Mouse (Mus musculus): ENCODE results near the gene Ankrd34a. TPM values are rescaled to one million over a fixed set of nuclear protein-coding genes. Genes with fewer than 3 reads are reported as not detected.
"Not testable (repeated sequence)": the region's sequence is repeated elsewhere in the genome, so short reads cannot be mapped to it uniquely, and the experiment has no call there.

Ankrd34a gene
- total RNA-seq, 2 experiments from 2014 or later = 0.59 to 1.5 TPM

DNA sequence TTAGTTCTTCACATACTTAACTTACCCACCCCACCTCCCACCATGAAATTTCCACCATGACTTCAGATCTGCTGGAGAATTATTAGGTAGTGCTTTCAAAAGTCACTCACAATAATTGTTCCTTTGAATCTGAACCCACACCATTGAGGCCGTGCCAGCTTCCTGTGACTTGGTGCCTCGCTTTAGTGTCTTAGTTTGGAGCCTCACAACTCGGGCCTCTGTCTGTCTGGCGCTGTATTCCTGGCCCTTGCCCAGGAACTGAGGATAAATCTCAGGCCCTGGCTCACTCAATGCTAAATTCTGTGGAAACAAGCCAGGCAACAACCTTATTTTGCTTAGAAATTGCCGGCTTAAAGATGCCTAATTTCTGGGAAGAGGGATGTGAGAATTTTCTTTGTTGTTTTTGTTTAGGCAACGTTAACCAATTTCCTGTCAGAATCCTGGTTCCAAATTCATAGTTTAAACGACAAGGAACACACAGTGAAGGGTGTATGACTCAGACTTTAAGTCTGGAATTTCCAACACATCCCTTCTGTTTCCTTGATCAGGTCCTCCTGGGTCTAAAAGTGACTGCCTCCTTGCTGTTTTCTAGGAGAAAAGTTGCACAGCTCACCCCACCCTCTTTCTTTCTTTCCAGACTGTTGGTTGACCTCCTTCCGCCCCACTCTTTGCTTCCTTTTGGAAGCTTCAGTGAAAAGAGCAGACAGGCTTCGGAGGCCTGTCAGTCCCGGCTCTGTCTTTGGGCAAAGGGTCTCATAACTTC, 5.7 kb downstream of the Ankrd34a start:
- DNase-seq (ENCODE audit: low spot score in 2 of 2) = no peak

DNA sequence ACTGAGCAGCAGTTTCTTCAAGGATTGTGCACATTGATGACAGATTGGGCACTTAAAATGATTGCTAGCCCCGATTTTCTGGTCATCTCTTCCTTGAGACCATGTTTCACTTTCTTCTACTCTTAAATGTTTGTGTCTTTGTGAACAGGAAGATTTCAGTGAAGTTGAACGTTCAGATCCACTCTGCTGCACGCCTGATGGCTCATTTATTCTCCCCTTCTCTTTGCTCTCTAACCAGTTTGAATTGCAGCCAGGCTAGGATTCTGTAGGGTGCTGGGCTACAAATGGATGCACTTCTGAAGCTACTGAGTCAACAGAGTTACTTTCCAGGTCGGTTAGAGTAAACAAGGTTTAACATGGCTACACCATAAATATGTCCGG, 6.3 kb downstream of the Ankrd34a start:
- DNase-seq (ENCODE audit: low spot score in 2 of 2) = no peak

DNA sequence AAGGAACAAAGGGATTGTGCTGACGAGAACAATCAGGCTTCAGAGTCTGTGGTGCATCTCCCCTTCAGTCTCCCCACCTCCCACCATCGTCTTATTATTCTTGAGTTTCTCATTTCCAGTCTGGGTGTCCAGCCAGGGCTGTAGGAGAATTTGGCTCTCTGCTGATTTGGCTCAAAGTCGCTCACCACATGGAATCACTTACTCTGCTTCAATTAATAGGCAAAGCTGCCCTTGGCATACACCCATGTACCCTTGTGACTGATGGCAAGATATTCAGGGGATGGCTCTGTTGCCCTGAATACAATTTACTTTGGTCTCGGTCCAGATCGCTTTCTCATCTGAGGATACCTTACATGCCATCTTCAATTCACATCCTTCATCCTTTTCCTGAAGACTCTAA, 6.9 kb downstream of the Ankrd34a start:
- DNase-seq (ENCODE audit: low spot score in 2 of 2) = no peak

DNA sequence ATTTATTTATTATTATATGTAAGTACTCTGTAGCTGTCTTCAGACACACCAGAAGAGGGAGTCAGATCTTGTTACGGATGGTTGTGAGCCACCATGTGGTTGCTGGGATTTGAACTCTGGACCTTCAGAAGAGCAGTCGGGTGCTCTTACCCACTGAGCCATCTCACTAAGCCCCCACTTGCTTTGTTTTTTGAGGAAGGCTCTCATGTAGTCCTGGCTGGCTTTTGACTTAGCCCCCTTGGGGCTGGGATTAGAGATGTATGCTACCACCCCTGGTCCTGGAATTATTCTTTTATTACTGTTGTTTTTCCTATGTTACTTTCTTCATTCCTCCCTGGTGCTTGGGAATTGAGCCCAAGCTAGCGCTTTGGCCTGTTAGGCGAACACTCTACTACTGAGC, 9.6 kb downstream of the Ankrd34a start:
- DNase-seq (ENCODE audit: low spot score in 2 of 2) = not testable (repeated sequence)

DNA sequence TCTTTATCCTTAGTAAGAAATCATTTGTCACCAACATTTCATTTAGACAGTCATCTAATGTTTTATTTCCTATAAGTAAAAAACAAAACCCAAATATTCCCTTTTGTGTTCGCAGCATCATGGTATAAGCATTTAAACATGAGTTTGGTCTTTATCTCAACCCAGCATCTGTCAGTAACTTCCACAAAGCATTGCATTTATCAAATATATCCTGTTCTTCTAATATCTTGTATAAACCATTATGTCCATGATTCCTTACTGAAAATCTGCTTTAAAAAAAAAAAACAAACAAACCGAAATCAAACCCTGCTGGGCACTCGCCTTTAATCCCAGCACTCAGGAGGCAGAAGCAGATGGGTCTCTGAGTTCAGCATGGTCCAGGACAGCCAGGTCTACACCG, 10.2 kb downstream of the Ankrd34a start:
- DNase-seq (ENCODE audit: low spot score in 2 of 2) = no peak

DNA sequence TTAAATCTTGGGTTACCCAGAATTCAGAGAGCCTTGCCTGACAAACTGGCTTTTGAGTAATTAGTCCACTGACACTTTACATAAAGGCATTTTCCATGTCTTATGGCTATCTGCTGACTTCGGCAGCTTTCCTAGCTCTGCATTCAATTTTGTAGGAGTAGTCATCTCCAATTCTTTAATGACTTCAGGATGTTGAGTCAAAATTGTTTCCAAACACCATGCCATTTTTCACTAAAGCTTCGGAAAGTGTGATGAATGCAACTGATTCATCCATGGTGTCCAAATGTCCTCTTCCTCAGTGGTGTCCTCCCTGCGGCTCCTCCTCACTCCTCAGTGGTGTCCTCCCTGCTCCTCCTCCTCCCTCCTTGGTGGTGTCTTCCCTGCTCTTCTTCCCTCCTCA, 21.5 kb downstream of the Ankrd34a start:
- DNase-seq (ENCODE audit: low spot score in 2 of 2) = no peak

DNA sequence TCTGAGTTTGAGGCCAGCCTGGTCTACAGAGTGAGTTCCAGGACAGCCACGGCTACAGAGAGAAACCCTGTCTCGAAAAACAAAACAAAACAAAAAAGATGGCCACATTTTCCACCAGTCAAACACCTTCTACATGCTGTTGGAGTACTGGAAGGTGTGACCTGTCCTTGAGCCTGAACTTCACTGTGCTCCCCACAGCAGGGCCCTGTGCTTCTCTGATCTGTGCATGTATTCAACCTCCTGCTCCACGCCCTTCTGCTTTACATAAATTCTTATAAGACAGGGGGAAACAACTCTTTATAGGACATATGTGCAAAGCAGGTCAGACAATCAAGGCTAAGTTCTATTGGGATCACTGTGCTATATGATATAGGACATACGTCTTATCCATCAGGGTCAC, 26.8 kb downstream of the Ankrd34a start:
- no peak for DNase-seq (ENCODE audit: low spot score in 2 of 2)

DNA sequence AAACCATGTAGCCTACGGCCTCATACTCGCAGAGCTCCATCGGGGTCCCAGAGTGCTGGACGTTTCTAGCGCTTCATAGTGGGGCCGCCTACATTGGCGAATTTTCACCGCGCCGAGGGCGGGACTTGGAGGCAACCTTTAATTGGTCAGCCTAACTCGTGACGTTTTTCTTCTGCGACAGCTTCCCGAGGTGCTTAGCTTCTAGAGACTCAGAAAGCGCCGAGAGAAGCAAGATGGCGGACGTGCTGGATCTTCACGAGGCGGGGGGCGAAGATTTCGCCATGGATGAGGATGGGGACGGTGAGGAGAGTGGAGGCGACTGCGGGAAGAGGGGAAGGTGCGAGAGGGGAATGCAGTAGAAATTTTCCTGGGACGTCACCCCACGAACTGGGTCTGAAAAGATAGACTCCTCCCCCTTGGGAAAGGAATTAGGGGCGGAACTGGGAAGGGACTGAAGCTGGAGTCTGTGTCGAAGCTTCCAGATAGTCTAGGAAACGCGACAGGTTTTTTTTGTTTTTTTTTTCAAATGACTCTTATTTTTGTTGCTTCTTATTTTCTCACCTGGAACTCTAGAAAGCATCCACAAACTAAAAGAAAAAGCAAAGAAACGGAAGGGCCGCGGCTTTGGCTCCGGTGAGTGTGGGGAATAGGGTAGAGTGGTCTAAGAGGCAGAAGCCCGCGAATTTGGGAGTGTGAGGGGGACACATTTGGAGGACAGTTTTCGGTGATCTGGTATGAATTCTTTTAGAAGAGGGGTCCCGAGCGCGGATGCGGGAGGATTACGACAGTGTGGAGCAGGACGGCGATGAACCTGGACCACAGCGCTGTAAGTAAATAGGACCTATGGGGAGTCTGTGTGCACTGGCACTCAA, 33.5 kb downstream of the Ankrd34a start, which contains the start of gene Rbm8a:
Gene Rbm8a, plus strand, starts transcription at position 205 of the 872 bp plus-strand sequence.
- peak; percentile 79 to 92 for DNase-seq (ENCODE audit: low spot score in 2 of 2)

DNA sequence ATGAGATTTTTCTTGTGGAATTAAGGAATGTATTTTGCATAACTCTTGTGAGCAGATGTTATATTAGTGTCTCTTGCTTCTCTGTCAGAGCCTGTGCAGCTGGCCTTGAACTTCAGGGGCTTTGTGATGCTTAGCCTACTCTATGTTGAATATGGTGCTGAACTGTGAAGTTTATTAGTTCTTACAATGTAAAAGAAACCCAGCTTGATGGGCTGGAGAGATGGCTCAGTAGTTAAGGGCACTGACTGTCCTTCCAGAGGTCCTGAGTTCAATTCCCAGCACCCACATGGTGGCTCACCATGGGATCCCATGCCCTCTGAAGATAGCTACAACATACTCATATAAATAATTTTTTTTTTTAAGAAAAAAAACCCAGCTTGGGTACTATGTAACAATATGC, 35.6 kb downstream of the Ankrd34a start:
- DNase-seq (ENCODE audit: low spot score in 2 of 2) = no peak

DNA sequence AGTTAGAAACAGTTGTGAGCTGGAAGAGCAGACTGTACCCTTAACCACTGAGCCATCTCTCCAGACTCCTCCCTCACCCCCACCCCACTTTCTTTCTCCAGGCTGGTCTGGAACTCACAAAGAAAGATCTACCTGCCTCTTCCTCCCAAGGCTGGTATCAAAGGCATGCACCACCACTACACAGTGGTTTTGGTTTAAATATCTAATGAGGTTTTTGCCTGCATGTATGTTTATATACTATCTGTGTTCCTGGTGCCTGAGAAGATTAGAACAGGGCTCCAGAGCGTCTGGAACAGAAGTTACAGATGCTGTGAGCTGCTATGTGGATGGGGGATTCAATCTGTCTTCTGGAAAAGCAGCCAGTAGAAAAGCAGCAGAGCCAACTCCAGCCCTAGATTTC, 37.6 kb downstream of the Ankrd34a start:
- no peak for DNase-seq (ENCODE audit: low spot score in 2 of 2)

DNA sequence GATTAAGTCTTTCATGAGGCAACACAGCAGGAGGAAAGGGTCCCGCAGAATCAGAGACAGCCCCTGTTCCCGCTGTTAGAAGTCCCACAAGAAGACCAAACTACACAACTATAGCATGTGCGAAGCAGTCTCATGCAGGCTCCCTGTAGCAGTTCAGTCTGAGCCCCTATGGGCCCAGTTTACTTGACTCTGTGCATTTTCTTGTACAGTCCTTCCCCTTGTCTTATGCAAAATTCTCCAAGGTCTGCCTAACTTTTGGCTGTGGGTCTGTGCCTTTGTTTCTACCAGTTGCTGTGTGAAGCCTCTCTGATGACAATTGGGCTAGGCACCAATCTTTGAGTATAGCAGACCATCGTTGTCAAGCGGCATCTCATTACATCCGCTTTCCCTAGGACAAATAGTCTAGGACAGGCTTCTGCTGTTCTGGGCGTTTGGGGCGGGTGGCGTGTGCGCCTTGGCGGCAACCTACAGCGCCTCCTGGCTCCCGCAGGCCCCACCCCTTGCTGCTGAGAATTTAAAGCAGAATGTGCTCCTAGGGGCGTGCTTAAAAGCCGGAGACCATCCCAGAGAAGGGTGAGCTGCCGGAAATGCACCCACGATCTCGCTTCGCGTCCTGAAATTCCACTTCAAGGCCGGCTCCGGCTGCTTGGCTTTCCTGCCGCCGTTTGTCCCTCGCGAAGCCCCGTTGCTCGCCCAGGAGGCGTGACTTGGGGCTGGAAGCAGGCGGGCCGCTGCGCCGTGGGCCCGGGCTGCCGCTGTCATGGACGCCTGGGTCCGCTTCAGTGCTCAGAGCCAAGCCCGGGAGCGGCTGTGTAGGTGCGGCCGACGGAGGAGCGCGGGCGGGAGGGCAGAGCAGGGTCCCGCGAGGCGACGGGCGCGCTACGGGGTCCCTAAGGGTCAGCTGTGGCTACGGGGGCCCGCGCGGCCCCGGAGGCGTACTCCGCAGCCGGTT, 38.8 kb downstream of the Ankrd34a start, which contains the start of the genes Pex11b and Gm42957:
Gene Pex11b, plus strand, starts transcription at position 449 of the 952 bp plus-strand sequence.
Gene Gm42957, plus strand, starts transcription at position 547 of the 952 bp plus-strand sequence.
- peak; percentile 79 to 80 for DNase-seq (ENCODE audit: low spot score in 2 of 2)

DNA sequence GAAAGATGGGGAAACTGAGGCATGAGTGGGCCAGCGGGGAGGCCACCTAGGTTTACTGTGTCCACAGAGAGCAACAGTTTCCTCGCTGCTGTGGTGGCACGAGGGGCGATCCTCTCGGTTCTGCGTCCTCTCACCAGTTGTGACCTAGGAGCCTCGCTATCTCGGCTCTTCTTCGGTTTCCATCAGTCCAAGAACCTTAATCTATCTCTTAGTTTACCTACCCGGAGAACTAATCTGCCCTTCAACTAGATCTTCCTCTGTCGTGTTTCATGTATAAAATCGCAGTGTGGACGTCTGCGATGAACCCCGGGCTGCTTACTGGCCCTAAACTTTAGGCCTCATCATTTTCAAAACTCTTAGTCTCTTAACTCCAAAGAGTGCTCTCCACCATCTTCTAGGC, 39.5 kb downstream of the Ankrd34a start:
- no peak for DNase-seq (ENCODE audit: low spot score in 2 of 2)

DNA sequence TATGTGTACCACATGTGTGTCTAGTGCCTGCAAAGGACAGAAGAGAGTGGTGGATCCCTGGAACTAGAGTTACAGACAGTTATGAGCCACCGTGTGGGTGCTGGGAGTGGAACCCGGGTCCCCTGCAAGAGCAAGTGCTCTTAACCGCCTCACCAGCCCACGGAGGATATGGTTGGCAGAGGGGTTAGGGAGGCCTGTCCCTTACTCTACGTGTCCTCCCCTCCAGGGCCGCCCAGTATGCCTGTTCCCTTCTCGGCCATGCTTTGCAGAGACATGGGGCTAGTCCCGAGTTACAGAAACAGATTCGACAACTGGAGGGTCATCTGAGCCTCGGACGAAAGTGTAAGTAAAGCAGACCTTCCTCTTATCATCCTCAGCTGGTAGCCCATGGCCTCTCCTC, 40.0 kb downstream of the Ankrd34a start:
- no peak for DNase-seq (ENCODE audit: low spot score in 2 of 2)

DNA sequence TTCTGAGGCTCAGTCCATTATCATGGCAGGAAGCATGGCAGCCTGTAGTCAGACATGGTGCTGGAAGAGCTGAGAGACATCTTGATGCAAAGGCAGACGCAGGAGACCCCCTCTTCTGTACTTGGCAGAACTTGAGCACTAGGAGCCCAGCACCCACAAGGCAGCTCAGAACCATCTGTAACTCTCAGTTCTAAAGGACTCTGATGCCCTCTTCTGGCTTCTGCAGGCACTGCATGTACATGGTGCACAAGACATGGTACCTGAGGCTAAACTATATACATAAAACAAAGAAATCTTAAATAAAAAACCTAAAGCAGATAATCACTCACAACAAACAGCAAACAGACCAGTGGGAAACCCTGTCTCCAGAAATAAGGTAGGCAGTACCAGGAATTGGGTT, 42.8 kb downstream of the Ankrd34a start:
- peak in 1 of 2 experiments; percentile 27 for DNase-seq (ENCODE audit: low spot score in 2 of 2)

DNA sequence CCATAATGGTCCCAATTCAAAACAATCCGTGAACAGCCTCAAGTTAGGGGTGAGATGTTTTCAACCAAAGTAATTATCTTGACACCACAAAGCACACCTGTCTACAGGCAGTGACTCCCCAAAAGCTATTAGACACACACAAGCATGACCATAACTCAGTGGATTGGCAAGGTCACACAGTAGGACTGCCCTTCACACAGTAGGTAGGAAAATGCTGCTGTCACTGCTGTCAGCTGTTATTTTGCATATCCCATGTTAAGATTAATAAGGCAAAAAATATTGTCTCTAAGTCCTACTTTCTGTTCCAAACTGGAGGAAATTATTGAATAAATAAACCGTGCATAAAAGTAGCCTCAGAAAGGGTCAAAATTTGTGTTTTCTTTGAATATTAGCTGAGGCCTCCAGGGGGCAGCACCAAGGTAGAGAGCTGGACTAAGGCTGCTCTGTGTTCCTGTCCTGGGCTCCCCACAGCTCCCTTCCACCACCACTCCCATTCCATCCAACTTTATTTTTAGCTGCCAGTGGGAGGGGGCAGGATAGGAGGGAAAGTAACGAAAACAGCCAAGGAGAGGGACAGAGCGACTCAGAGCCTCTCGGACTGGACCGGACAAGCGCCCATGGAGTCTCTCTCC, 48.7 kb downstream of the Ankrd34a start, which contains the start of gene Itga10:
Gene Itga10, plus strand, starts transcription at position 567 of the 632 bp plus-strand sequence.
- DNase-seq (ENCODE audit: low spot score in 2 of 2) = no peak

DNA sequence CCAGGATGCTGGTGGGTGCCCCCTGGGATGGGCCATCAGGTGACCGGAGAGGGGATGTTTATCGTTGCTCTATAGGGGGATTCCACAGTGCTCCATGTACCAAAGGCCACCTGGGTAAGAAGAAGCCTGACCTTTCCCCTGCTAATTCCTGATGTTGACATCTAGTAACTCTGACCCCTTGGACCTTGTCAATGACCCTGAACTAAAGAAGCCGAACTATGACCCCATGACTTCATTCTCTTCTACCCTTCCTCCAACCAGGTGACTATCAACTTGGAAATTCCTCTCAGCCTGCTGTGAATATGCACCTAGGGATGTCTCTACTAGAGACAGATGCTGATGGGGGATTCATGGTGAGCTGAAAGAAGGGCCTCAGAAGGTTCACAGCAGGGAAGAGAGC, 50.9 kb downstream of the Ankrd34a start:
- DNase-seq (ENCODE audit: low spot score in 2 of 2) = no peak

All from adrenal gland, postnatal 4 days (tissue).